Mouse (Mus musculus) liver, adult 2 months (tissue): ENCODE measurements around the gene Cwc22. TPM values are rescaled to one million over a fixed set of nuclear protein-coding genes. Genes with fewer than 3 reads are reported as not detected.

Experiments used
- DNase-seq: peaks from one replicate; pipeline ENCODE4 v3.0.0-alpha.2; 2011; ENCODE audit warnings: low read depth, low spot score; ENCODE audit errors: extremely low read depth
- H3K27ac ChIP-seq: fragments of 200-500 bp; replicated peaks from 2 replicates; pipeline ENCODE4 v1.5.1; 2012; ENCODE audit warnings: low read depth, mild to moderate bottlenecking, control low read depth, inconsistent platforms, low read length; ENCODE audit not compliant: insufficient read depth
- H3K27me3 ChIP-seq: fragments of 200-500 bp; 2 replicates; pipeline ENCODE4 v1.6.1; 2012; ENCODE audit warnings: mild to moderate bottlenecking, moderate library complexity, low read length, inconsistent platforms; ENCODE audit not compliant: control insufficient read depth, insufficient read depth
- H3K36me3 ChIP-seq: fragments of 200-500 bp; 2 replicates; pipeline ENCODE4 v1.6.1; 2012; ENCODE audit warnings: low read length, inconsistent platforms; ENCODE audit not compliant: control insufficient read depth, insufficient read depth
- H3K4me1 ChIP-seq: fragments of 200-500 bp; 2 replicates; pipeline ENCODE4 v1.6.1; 2011; ENCODE audit warnings: low read length; ENCODE audit not compliant: control insufficient read depth, insufficient read depth
- H3K4me3 ChIP-seq: fragments of 200-500 bp; 2 replicates; pipeline ENCODE4 v1.5.1; 2011; ENCODE audit warnings: low read depth, mild to moderate bottlenecking, control low read depth, low read length, moderate library complexity; ENCODE audit not compliant: insufficient read depth
- H3K79me2 ChIP-seq: fragments of 200-500 bp; 2 replicates; pipeline ENCODE4 v1.6.1; 2012; ENCODE audit warnings: inconsistent platforms, mild to moderate bottlenecking, low read length, moderate library complexity; ENCODE audit not compliant: control insufficient read depth, insufficient read depth
- H3K9ac ChIP-seq: fragments of 200-500 bp; 2 replicates; pipeline ENCODE4 v1.6.1; 2012; ENCODE audit warnings: low read depth, mild to moderate bottlenecking, control low read depth, inconsistent platforms, low read length
- CTCF ChIP-seq: fragments of 200-500 bp; IDR thresholded peaks from 2 replicates; pipeline ENCODE4 v1.5.1; 2011; ENCODE audit warnings: low read depth, low read length, control low read depth
- POLR2A ChIP-seq: fragments of 200-500 bp; IDR thresholded peaks from 2 replicates; pipeline ENCODE4 v1.6.1; 2011; ENCODE audit warnings: low read length, control low read depth; ENCODE audit not compliant: insufficient read depth; ENCODE audit errors: extremely low read depth
- WGBS: fragments of 180-500 bp; shearing (Covaris S2); methylation state at CpG from one replicate; pipeline ENCODE4 v1.1.7; 2018; 5-methylcytosine and 5-hydroxymethylcytosine counted together
- polyA plus RNA-seq: library from polyadenylated mRNA; depleted of rRNA; stranded (reverse); fragments of >200 nt; gene quantifications from 2 replicates; pipeline ENCODE4 v1.2.3, GENCODE M21; 2012
- total RNA-seq: library from RNA; depleted of rRNA; stranded (reverse); fragments of >200 nt; gene quantifications from 2 replicates; pipeline ENCODE4 v1.2.3, GENCODE M21; 2014

Cwc22 gene
- total and polyA plus RNA-seq, 2 experiments = 3.4 to 10.6 TPM

DNA sequence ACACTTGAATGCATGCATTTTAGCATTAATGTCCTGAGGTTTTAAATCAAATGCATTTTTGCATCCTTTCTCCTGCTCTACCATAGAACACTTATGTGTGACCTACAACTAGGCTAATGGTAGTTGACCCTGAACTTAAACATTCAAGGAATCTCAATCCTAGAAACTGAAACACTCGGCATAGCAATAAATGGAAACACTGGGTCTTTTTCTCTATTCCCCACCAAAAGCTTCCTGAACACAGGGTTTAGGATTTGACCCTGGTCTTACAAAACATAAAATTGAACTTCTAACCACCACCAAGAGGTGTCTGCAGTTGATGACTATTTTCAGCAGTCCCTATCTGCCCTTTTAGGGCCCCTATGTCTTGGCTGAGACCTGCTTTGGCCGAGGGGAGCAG lies 57.3 kb downstream of the Cwc22 start:
- Histone ChIP-seq H3K79me2 (no peaks in the 10 kb centered on the region), H3K9ac (no peak overlapping the region), H3K36me3 (peaks cover 1% of the 10 kb centered on the region; the same call in 1 of the 2 replicates), H3K27ac (no peak overlapping the region), H3K4me3 (no peak overlapping the region), H3K27me3 (no peaks in the 10 kb centered on the region), H3K4me1 (no peaks in the 10 kb centered on the region)
- WGBS = 75% methylated on average over 2 of the region's 2 CpGs
- no peak for DNase-seq
- TF ChIP-seq CTCF (no peak), POLR2A (no peak)

DNA sequence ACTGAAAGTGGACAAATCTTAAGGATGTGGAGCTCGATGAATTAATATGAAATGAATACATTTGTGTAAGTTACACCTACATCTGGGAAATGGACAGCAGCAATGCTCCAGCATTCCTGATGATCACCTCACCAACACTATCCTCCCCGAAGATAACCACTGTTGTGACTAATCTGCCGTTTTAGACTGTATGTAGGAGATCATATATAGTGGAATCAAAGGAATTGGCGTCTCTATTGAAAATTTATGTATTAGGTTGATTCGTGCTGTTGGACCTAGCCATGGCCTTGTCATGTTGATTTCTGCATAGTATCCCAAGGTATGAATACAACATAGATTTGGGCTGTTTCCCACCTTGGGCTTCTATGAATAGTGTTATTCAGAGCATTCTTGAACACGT lies 58.1 kb downstream of the Cwc22 start:
- Histone ChIP-seq H3K79me2 (no peaks in the 10 kb centered on the region), H3K27ac (no peak overlapping the region), H3K4me1 (no peaks in the 10 kb centered on the region), H3K36me3 (no peaks in the 10 kb centered on the region; the same call in 1 of the 2 replicates), H3K27me3 (no peaks in the 10 kb centered on the region), H3K9ac (no peak overlapping the region), H3K4me3 (no peak overlapping the region)
- no peak for TF ChIP-seq CTCF
- no peak for TF ChIP-seq POLR2A
- WGBS = 93% methylated on average over 6 of the region's 6 CpGs
- DNase-seq = no peak

DNA sequence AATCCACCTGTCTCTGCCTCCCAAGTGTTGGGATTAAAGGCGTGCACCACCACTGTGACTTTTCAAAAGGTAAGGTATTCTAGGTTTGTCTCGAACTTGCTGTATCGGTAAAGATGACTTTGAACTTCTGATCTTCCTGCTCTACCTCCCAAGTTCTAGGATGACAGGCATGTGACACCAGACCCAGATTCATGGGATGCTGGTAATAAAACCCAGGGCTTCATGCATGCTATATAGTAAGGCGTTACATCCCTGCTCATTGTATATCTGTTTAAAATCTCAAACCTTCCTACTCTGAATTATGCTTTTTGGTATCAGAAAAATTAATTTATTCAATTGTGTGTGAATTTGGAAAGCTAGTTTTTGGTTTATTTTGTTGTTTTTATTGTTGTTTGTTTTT lies 59.0 kb downstream of the Cwc22 start:
- H3K9ac ChIP-seq = no peak overlapping the region
- 93% methylated on average over 4 of the region's 4 CpGs for WGBS
- no peaks in the 10 kb centered on the region for H3K4me1 ChIP-seq
- TF ChIP-seq POLR2A (no peak), CTCF (no peak)
- H3K27me3 ChIP-seq = no peaks in the 10 kb centered on the region
- no peak for DNase-seq
- no peaks in the 10 kb centered on the region for H3K79me2 ChIP-seq
- no peak overlapping the region for H3K27ac ChIP-seq
- no peaks in the 10 kb centered on the region for H3K36me3 ChIP-seq
- no peak overlapping the region for H3K4me3 ChIP-seq

DNA sequence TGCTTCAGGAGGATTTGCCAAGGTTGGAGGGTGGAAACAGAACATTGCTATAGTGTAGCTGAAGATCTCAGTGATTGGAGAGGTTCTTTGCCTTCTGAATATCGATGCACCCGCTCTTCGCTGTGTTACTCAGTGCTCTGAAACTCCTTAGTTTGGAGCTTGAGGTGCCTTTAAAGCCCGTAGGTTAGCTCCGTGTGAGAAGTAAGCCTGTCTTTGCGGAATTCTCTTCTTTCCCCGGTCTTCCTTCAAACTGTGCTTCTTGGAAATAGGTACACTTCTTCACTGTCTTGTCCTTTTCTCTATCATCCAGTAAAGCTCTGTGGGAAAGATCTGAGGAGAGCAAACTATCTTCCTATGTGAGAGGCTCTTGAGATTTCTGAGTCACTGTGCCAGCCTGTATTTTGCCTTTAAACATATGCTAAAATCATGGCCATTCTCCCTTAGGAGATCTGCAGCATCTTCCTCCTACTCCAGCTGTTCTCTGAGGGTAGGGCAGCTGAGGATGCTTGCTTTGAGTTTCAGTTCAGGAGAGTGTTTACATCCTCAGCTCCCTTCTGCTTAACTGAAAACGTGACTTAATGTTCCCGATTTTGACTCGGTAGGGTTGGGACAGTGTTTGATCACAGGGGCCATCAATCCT lies 60.6 kb downstream of the Cwc22 start:
- Histone ChIP-seq H3K4me3 (no peak overlapping the region), H3K9ac (no peak overlapping the region), H3K79me2 (no peaks in the 10 kb centered on the region), H3K27me3 (no peaks in the 10 kb centered on the region), H3K4me1 (no peaks in the 10 kb centered on the region), H3K36me3 (no peaks in the 10 kb centered on the region), H3K27ac (no peak overlapping the region)
- DNase-seq = no peak
- no peak for TF ChIP-seq POLR2A
- TF ChIP-seq CTCF = no peak
- 90% methylated on average over 10 of the region's 10 CpGs for WGBS

DNA sequence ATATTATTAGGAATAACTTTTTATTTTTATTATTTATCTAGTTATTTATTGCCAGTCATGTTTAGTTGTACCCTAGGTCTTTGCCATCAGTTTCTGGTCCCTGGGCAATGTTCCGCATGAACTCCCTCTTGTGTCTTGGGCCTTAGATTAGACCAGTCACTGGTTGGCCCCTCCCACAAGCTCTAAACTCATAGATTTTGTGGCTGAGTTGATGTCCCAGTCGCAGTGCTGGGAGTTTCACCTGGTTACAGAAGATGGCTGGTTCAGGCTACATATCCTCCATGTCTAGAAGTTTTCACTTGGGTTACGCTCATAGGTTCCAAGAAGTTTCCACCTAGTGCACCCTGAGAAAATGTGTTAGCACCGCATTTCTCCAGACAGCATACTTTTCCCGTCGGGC lies 61.1 kb downstream of the Cwc22 start:
- Histone ChIP-seq H3K27me3 (no peaks in the 10 kb centered on the region), H3K79me2 (no peaks in the 10 kb centered on the region), H3K9ac (no peak overlapping the region), H3K4me1 (no peaks in the 10 kb centered on the region), H3K27ac (no peak overlapping the region), H3K36me3 (no peaks in the 10 kb centered on the region), H3K4me3 (no peak overlapping the region)
- no peak for DNase-seq
- 96% methylated on average over 6 of the region's 6 CpGs for WGBS
- no peak for TF ChIP-seq POLR2A
- no peak for TF ChIP-seq CTCF

DNA sequence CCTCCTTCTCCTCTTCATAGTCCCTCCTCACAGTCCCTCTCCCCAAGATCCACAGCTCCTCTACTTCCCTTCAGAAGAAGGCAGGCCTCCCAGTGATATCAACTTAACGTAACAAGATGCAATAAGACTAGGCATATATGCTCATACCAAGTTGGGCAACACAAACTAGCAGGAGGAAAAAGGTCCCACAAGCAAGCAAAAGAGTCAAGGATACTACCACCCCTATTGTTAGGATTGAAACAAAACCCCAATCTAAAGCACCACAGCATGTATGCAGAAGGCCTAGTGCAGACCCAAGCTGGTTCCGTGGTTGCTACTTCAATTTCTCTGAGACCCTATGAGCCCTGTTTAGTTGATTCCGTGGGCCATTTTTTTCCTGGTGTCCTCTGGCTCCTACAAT lies 61.7 kb downstream of the Cwc22 start:
- no peaks in the 10 kb centered on the region for H3K79me2 ChIP-seq
- no peak overlapping the region for H3K4me3 ChIP-seq
- H3K9ac ChIP-seq = no peak overlapping the region
- no peaks in the 10 kb centered on the region for H3K4me1 ChIP-seq
- no peaks in the 10 kb centered on the region for H3K27me3 ChIP-seq
- DNase-seq = no peak
- no peaks in the 10 kb centered on the region for H3K36me3 ChIP-seq
- TF ChIP-seq POLR2A (no peak), CTCF (no peak)
- H3K27ac ChIP-seq = no peak overlapping the region
- WGBS = 99% methylated on average over 3 of the region's 3 CpGs
